Mouse (Mus musculus): ENCODE data around the gene Bud31. TPM values are rescaled to one million over a fixed set of nuclear protein-coding genes. Genes with fewer than 3 reads are reported as not detected.
A peak's percentile ranks its signal among the peaks of the same experiment; 100 is the strongest.

Gene Bud31
- polyA plus RNA-seq, 1 experiment from 2014 or later = 196 TPM

DNA sequence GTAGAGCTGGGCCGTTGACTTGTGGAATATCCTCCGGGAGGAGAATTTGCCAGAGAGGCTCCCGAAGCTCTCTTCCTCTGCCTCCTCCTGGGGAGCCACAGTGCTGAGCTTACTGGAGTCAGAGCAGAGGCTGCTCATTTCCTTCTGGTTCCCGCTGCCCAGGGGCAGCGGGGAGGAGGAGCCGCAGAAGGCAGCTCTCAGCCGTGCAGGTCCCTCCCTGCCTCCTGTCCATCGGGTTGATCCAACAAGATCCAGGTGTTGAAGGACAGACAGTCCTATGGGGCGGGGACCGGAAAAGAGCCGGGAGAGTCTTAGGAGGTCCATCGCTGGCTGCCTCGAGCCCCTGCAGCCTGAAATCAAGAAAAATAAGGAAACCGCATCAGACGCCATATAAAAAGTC is 25.0 kb downstream of the Bud31 start:
- ATAC-seq (ENCODE audit: low FRiP score, low TSS enrichment) = no peak
- Histone ChIP-seq H3K4me3 (replicated peaks; ENCODE audit: low read depth, low read length) (no peak overlapping the region), H3K27me3 (ENCODE audit: control insufficient read depth, insufficient read depth, low read length) (no peaks in the 10 kb centered on the region)

DNA sequence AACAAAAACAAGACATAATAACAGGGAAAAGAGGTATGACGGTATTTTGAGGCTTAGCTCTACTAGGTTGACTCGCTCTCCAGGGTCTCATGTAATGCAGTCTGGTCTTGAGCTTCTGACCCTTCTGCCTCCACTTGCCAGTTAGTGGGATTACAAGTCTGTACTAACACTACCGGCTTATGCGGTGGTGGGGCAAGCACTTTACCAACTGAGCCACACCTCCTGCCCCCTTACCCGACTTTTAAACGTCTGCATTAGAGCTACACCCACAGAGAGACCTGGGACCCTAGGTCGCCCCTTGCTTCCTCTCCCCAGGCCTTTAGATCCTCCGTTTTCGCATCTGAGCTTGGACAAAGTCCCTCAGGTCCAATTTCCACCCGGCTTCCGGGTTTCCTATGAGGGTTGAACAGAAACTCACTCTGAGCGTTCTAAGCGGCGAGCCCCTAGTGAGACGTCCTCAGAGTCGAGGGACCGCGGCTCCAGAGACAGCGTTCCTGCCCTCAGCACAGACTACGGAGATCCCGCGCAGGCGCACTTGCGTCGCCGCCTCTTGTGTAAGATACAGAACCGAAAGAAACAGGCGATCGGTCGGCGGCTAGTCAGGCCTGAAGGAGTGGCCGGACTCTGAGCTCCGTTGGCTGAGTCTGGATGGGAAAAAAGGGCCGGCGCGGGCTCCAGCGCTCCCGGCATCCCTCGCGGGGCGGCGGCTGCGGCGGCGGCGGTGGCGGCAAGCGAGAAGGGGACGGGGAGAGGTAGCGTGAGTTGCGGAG is 26.6 kb downstream of the Bud31 start, which contains the start of the genes Ptcd1 and Cpsf4:
Gene Ptcd1 (minus strand): TSS at position 573 of the 770 bp plus-strand sequence.
Gene Cpsf4 (plus strand): TSS at position 678 of the 770 bp plus-strand sequence.
- H3K27ac ChIP-seq (replicated peaks; ENCODE audit: low read depth, low read length) = peak within 1 kb of the TSS; percentile 75
- peak within 1 kb of the TSS; percentile 83 for H3K4me2 ChIP-seq (ENCODE audit: low read length)
- no peaks in the 10 kb centered on the region for H3K9me3 ChIP-seq (ENCODE audit: control insufficient read depth, low read length)
- ATAC-seq (ENCODE audit: low FRiP score, low TSS enrichment) (peak; percentile 93), DNase-seq (peak; percentile 100)
- no peaks in the 10 kb centered on the region for H3K27me3 ChIP-seq (ENCODE audit: control insufficient read depth, insufficient read depth, low read length)
- under 1% methylated on average over 51 of the region's 51 CpGs for WGBS
- peak within 1 kb of the TSS; percentile 90 for H3K9ac ChIP-seq (replicated peaks; ENCODE audit: low read length)
- peaks cover 48% of the 10 kb centered on the region for H3K36me3 ChIP-seq (ENCODE audit: control insufficient read depth, insufficient read depth, low read length)
- peaks cover 21% of the 10 kb centered on the region for H3K4me1 ChIP-seq (ENCODE audit: control insufficient read depth, insufficient read depth, low read length)
- H3K4me3 ChIP-seq (replicated peaks; ENCODE audit: low read depth, low read length) = peak within 1 kb of the TSS; percentile 91

More for the DNA sequence above, 25.0 kb downstream of the Bud31 start:
- WGBS = 88% methylated on average over 15 of the region's 15 CpGs
- Histone ChIP-seq H3K4me1 (ENCODE audit: control insufficient read depth, insufficient read depth, low read length) (peaks cover 21% of the 10 kb centered on the region), H3K9me3 (ENCODE audit: control insufficient read depth, low read length) (no peaks in the 10 kb centered on the region), H3K36me3 (ENCODE audit: control insufficient read depth, insufficient read depth, low read length) (peaks cover 48% of the 10 kb centered on the region), H3K27ac (replicated peaks; ENCODE audit: low read depth, low read length) (no peak overlapping the region), H3K4me2 (ENCODE audit: low read length) (no peak overlapping the region), H3K9ac (replicated peaks; ENCODE audit: low read length) (no peak overlapping the region)
- no peak for DNase-seq

DNA sequence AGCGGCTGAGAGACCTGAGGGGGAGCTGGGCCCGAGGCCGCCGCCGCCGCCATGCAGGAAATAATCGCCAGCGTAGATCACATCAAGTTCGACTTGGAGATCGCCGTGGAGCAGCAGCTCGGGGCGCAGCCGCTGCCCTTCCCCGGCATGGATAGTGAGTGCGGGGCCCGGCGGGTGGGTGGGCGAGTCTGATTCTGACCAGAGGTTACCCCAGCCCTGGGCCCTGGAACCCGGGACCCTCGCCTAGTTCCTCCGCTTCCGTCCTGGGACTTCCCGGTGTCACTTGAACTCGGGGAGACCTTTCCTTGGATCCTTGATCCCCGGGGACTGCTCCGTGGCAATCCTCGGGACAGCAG is 27.1 kb downstream of the Bud31 start:
- H3K27ac ChIP-seq (replicated peaks; ENCODE audit: low read depth, low read length) = peak overlapping the region; percentile 74
- under 1% methylated on average over 26 of the region's 28 CpGs for WGBS
- peaks cover 21% of the 10 kb centered on the region for H3K4me1 ChIP-seq (ENCODE audit: control insufficient read depth, insufficient read depth, low read length)
- peaks cover 50% of the 10 kb centered on the region for H3K36me3 ChIP-seq (ENCODE audit: control insufficient read depth, insufficient read depth, low read length)
- DNase-seq = peak; percentile 37
- H3K27me3 ChIP-seq (ENCODE audit: control insufficient read depth, insufficient read depth, low read length) = no peaks in the 10 kb centered on the region
- peak overlapping the region; percentile 83 for H3K4me2 ChIP-seq (ENCODE audit: low read length)
- H3K9ac ChIP-seq (replicated peaks; ENCODE audit: low read length) = peak overlapping the region; percentile 90
- ATAC-seq (ENCODE audit: low FRiP score, low TSS enrichment) = peak; percentile 63
- peak overlapping the region; percentile 91 for H3K4me3 ChIP-seq (replicated peaks; ENCODE audit: low read depth, low read length)
- H3K9me3 ChIP-seq (ENCODE audit: control insufficient read depth, low read length) = no peaks in the 10 kb centered on the region

DNA sequence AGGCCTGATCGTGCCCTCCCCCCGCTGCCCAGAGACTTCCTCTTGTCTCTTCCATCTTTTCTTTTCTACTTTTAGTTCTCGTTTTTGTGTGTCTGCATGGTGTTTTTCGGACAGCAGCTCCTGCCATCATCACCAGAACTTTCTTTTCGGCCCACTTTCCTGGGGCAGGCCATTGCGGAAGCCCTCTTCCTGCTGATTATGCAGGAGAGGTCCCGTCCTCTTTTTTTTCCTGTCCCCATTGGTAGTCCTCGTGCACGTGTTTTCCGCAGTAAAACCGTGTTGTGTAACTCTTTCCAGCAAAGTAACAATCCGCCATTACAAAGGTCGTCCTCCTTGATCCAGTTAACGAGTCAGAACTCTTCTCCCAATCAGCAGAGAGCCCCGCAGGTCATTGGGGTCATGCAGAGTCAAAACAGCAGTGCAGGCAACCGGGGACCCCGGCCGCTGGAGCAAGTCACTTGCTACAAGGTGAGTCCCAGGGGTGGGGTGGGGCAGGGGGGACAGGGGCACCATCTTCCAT is 38.4 kb downstream of the Bud31 start:
- H3K9me3 ChIP-seq (ENCODE audit: control insufficient read depth, low read length) = no peaks in the 10 kb centered on the region
- H3K4me1 ChIP-seq (ENCODE audit: control insufficient read depth, insufficient read depth, low read length) = no peaks in the 10 kb centered on the region
- H3K27me3 ChIP-seq (ENCODE audit: control insufficient read depth, insufficient read depth, low read length) = no peaks in the 10 kb centered on the region
- H3K27ac ChIP-seq (replicated peaks; ENCODE audit: low read depth, low read length) = no peak overlapping the region
- H3K36me3 ChIP-seq (ENCODE audit: control insufficient read depth, insufficient read depth, low read length) = peaks cover 100% of the 10 kb centered on the region
- no peak overlapping the region for H3K4me3 ChIP-seq (replicated peaks; ENCODE audit: low read depth, low read length)
- ATAC-seq (ENCODE audit: low FRiP score, low TSS enrichment) (no peak), DNase-seq (no peak)
- H3K4me2 ChIP-seq (ENCODE audit: low read length) = no peak overlapping the region
- 91% methylated on average over 18 of the region's 18 CpGs for WGBS
- H3K9ac ChIP-seq (replicated peaks; ENCODE audit: low read length) = no peak overlapping the region

DNA sequence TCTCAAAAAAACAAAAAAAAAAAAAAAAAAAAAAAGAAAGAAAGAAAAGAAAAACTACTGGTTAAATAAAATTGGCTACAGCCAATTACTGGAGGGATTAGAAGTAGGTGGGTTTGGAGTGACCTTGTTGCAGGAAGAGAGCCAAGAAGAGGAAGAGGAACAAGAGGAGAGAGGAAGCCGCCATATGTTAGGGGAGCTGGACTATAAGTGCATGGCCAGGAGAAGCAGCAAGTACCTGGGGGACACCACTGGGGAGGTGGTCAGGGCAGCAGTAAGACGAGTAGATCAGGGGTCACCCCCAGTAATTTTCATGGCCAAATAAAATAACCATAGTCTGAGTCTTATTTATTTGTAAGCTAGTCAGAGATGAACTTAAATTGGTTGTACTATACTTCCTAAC is 45.1 kb downstream of the Bud31 start:
- H3K36me3 ChIP-seq (ENCODE audit: control insufficient read depth, insufficient read depth, low read length) = peaks cover 72% of the 10 kb centered on the region
- H3K4me2 ChIP-seq (ENCODE audit: low read length) = no peak overlapping the region
- DNase-seq = no peak
- H3K27me3 ChIP-seq (ENCODE audit: control insufficient read depth, insufficient read depth, low read length) = no peaks in the 10 kb centered on the region
- H3K27ac ChIP-seq (replicated peaks; ENCODE audit: low read depth, low read length) = no peak overlapping the region
- 93% methylated on average over 2 of the region's 2 CpGs for WGBS
- H3K9me3 ChIP-seq (ENCODE audit: control insufficient read depth, low read length) = no peaks in the 10 kb centered on the region
- peaks cover 4% of the 10 kb centered on the region for H3K4me1 ChIP-seq (ENCODE audit: control insufficient read depth, insufficient read depth, low read length)
- H3K4me3 ChIP-seq (replicated peaks; ENCODE audit: low read depth, low read length) = no peak overlapping the region
- no peak for ATAC-seq (ENCODE audit: low FRiP score, low TSS enrichment)
- no peak overlapping the region for H3K9ac ChIP-seq (replicated peaks; ENCODE audit: low read length)

DNA sequence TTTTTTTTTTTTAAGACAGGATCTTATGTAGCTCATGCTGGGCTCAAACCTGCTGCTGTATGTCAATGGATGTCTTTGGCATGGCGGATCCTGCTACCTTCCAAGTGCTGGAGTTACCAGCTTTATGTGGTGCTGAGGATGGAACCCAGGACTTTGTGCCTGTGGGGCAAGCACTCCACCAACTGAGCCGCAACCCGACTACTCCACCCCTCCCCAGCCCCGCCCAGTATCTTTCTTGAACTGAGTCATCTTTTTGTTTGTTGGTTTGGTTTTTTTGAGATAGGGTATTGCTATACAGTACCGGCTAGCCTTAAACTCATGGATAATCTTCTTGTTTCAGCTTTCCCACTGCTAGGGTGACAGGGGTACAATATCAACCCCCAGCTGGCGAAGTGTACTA is 49.3 kb downstream of the Bud31 start:
- ATAC-seq (ENCODE audit: low FRiP score, low TSS enrichment) = no peak

DNA sequence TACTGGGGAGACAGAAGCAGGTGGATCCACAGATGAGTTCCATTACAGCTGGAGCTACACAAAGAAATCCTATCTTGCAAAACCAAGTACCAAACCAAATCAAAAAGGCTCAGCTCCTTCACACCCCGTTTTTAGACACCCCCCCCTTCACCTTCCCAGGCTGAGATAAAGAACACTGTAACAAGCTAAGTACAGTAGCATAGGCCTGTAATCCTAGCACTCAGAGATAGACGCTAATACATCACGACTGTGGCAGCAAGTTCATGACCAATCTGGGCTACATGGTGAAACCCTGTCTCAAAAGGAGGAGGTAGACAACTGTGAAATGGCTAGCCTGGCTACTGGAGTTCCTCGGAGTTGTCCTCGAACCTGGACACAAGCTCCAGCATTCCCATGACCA is 50.2 kb downstream of the Bud31 start:
- Histone ChIP-seq H3K27me3 (ENCODE audit: control insufficient read depth, insufficient read depth, low read length) (no peaks in the 10 kb centered on the region), H3K9me3 (ENCODE audit: control insufficient read depth, low read length) (no peaks in the 10 kb centered on the region), H3K4me2 (ENCODE audit: low read length) (peak overlapping the region; percentile 88), H3K9ac (replicated peaks; ENCODE audit: low read length) (peak overlapping the region; percentile 82), H3K36me3 (ENCODE audit: control insufficient read depth, insufficient read depth, low read length) (peaks cover 40% of the 10 kb centered on the region), H3K4me3 (replicated peaks; ENCODE audit: low read depth, low read length) (peak overlapping the region; percentile 88), H3K4me1 (ENCODE audit: control insufficient read depth, insufficient read depth, low read length) (peaks cover 15% of the 10 kb centered on the region), H3K27ac (replicated peaks; ENCODE audit: low read depth, low read length) (no peak overlapping the region)
- DNase-seq (no peak), ATAC-seq (ENCODE audit: low FRiP score, low TSS enrichment) (no peak)
- WGBS = 68% methylated on average over 5 of the region's 5 CpGs

More for the DNA sequence above, 49.3 kb downstream of the Bud31 start:
- Histone ChIP-seq H3K27me3 (ENCODE audit: control insufficient read depth, insufficient read depth, low read length) (no peaks in the 10 kb centered on the region), H3K4me3 (replicated peaks; ENCODE audit: low read depth, low read length) (no peak overlapping the region), H3K4me2 (ENCODE audit: low read length) (peak overlapping the region; percentile 88; the same call in 1 of the 2 replicates), H3K9ac (replicated peaks; ENCODE audit: low read length) (no peak overlapping the region), H3K27ac (replicated peaks; ENCODE audit: low read depth, low read length) (no peak overlapping the region), H3K4me1 (ENCODE audit: control insufficient read depth, insufficient read depth, low read length) (peaks cover 15% of the 10 kb centered on the region), H3K36me3 (ENCODE audit: control insufficient read depth, insufficient read depth, low read length) (peaks cover 39% of the 10 kb centered on the region), H3K9me3 (ENCODE audit: control insufficient read depth, low read length) (no peaks in the 10 kb centered on the region)
- WGBS = 96% methylated on average over 6 of the region's 6 CpGs
- no peak for DNase-seq

DNA sequence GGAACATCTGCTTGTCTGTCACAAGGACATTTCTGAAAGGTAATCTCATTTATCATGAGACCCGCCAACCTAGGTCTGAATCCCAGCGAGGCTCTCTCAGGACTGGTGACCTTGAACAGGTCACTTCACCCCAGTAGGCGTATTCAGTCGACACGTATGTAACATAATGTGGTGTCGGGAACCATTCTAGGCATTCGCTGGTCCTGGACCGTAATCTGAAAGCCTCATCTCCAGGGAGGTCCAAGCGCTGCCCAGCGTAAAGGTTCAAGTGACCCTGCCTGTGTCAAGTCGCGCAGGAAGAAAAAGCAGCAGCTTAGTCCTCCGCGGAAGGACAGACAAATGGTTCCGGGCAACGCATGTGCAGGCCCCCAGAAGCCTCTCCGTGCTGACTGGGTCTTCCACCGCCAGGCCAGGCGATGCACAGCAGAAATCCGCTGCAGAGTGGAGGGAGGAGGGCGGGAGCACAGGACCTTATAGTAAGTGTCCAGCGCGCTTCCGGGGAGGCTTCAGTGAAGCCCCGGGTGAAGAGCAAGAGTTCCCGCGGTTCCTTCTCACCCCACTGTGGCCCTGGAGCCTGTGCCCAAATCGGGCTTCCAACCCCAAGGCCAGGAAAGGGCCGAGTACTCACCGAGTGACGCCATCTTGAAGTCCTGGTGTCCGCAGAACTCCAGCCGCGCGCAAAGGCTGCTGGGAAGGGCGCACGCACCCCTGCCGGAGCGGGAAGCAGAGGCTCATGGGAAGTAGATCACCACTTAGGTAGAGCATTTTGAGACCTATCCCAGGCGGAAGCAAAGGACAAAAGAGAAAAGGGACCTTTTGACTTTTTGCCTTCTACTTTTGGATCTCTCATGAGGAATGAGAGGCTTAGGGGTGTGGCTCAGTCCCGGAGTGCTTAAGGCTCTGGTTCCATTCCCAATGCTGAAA is 51.0 kb downstream of the Bud31 start:
- DNase-seq (peak; percentile 96), ATAC-seq (ENCODE audit: low FRiP score, low TSS enrichment) (peak; percentile 91)
- Histone ChIP-seq H3K9ac (replicated peaks; ENCODE audit: low read length) (peak overlapping the region; percentile 82), H3K4me2 (ENCODE audit: low read length) (peak overlapping the region; percentile 88), H3K36me3 (ENCODE audit: control insufficient read depth, insufficient read depth, low read length) (peaks cover 39% of the 10 kb centered on the region), H3K27me3 (ENCODE audit: control insufficient read depth, insufficient read depth, low read length) (no peaks in the 10 kb centered on the region), H3K27ac (replicated peaks; ENCODE audit: low read depth, low read length) (peak overlapping the region; percentile 85), H3K4me3 (replicated peaks; ENCODE audit: low read depth, low read length) (peak overlapping the region; percentile 88), H3K9me3 (ENCODE audit: control insufficient read depth, low read length) (no peaks in the 10 kb centered on the region), H3K4me1 (ENCODE audit: control insufficient read depth, insufficient read depth, low read length) (peaks cover 15% of the 10 kb centered on the region)
- under 1% methylated on average over 41 of the region's 41 CpGs for WGBS
